Mouse (Mus musculus) heart, adult 2 months (tissue): ENCODE results near the gene Sat2. TPM values are rescaled to one million over a fixed set of nuclear protein-coding genes. Genes with fewer than 3 reads are reported as not detected.
"Not testable (repeated sequence)": the region's sequence is repeated elsewhere in the genome, so short reads cannot be mapped to it uniquely, and the experiment has no call there.

Source experiments
- DNase-seq, 2 experiments: peaks; one replicate each; pipeline ENCODE4 v3.0.0; 2021
- H3K27ac ChIP-seq: fragments of 200-600 bp; 2 replicates; pipeline ENCODE4 v1.8.1; 2022
- H3K27me3 ChIP-seq: fragments of 200-500 bp; 2 replicates; pipeline ENCODE4 v1.6.1; 2012; ENCODE audit warnings: mild to moderate bottlenecking, low read length, inconsistent platforms, mixed read lengths; ENCODE audit not compliant: control insufficient read depth, insufficient read depth
- H3K36me3 ChIP-seq: fragments of 200-500 bp; 2 replicates; pipeline ENCODE4 v1.6.1; 2012; ENCODE audit warnings: low read length, inconsistent platforms; ENCODE audit not compliant: control insufficient read depth, insufficient read depth
- H3K4me1 ChIP-seq: fragments of 200-500 bp; 2 replicates; pipeline ENCODE4 v1.6.1; 2011; ENCODE audit warnings: low read length; ENCODE audit not compliant: control insufficient read depth, insufficient read depth
- H3K4me3 ChIP-seq: fragments of 200-600 bp; 2 replicates; pipeline ENCODE4 v1.8.1; 2022
- H3K79me2 ChIP-seq: fragments of 200-500 bp; replicated peaks from 2 replicates; pipeline ENCODE4 v1.6.1; 2012; ENCODE audit warnings: mild to moderate bottlenecking, inconsistent platforms, low read length, moderate library complexity, mixed read lengths; ENCODE audit not compliant: control insufficient read depth, insufficient read depth
- H3K9ac ChIP-seq: fragments of 200-500 bp; 2 replicates; pipeline ENCODE4 v1.6.1; 2012; ENCODE audit warnings: low read depth, mild to moderate bottlenecking, control low read depth, inconsistent platforms, low read length, mixed read lengths
- CTCF ChIP-seq: fragments of 200-600 bp; IDR thresholded peaks from 2 replicates; pipeline ENCODE4 v1.8.1; 2022; ENCODE audit warnings: antibody characterized with exemption, mild to moderate bottlenecking, moderate library complexity
- EP300 ChIP-seq: fragments of 200-500 bp; IDR thresholded peaks from 2 replicates; pipeline ENCODE4 v1.6.1; 2011; ENCODE audit warnings: low read depth, low read length, control low read depth; ENCODE audit not compliant: insufficient read depth
- POLR2A ChIP-seq: fragments of 200-500 bp; IDR thresholded peaks from 2 replicates; pipeline ENCODE4 v1.6.1; 2011; ENCODE audit warnings: mild to moderate bottlenecking, low read depth, low read length, control low read depth; ENCODE audit not compliant: insufficient read depth
- WGBS: fragments of 180-500 bp; shearing (Covaris S2); methylation state at CpG from one replicate; pipeline ENCODE4 v1.1.7; 2018; 5-methylcytosine and 5-hydroxymethylcytosine counted together
- intact Hi-C: fragments of 180-260 bp; cut with DNase I; formaldehyde crosslinking; loops from one replicate; pipeline ENCODE4 v1.15.1; 2025
- polyA plus RNA-seq: library from polyadenylated mRNA; depleted of rRNA; stranded (reverse); fragments of >200 nt; gene quantifications from 2 replicates; pipeline ENCODE4 v1.2.3, GENCODE M21; 2012
- total RNA-seq, 2 experiments: library from RNA; stranded (reverse); gene quantifications; 2 replicates each; pipeline ENCODE4 v1.2.3; 2021

Sat2 gene
- total and polyA plus RNA-seq, 3 experiments = 1.8 to 4.5 (median 1.9) TPM

- DNase-seq = no peak
- Histone ChIP-seq H3K27ac (no peak within 1 kb of the TSS), H3K4me3 (no peak within 1 kb of the TSS), H3K4me1 (peaks cover 3% of the 10 kb centered on the region; the same call in 1 of the 2 replicates), H3K9ac (no peak within 1 kb of the TSS), H3K36me3 (no peaks in the 10 kb centered on the region), H3K79me2 (no peaks in the 10 kb centered on the region), H3K27me3 (no peaks in the 10 kb centered on the region)
- WGBS = 50% methylated on average over 5 of the region's 5 CpGs
- intact Hi-C loops = no loop called here
- TF ChIP-seq EP300 (no peak), CTCF (no peak), POLR2A (no peak)
Measured at GRCm38 (mm10) chr11:69617805-69618204, 4.0 kb upstream of the Sat2 start, which contains the start of gene Shbg. Gene Shbg, minus strand, starts transcription at chr11:69617905.

DNA sequence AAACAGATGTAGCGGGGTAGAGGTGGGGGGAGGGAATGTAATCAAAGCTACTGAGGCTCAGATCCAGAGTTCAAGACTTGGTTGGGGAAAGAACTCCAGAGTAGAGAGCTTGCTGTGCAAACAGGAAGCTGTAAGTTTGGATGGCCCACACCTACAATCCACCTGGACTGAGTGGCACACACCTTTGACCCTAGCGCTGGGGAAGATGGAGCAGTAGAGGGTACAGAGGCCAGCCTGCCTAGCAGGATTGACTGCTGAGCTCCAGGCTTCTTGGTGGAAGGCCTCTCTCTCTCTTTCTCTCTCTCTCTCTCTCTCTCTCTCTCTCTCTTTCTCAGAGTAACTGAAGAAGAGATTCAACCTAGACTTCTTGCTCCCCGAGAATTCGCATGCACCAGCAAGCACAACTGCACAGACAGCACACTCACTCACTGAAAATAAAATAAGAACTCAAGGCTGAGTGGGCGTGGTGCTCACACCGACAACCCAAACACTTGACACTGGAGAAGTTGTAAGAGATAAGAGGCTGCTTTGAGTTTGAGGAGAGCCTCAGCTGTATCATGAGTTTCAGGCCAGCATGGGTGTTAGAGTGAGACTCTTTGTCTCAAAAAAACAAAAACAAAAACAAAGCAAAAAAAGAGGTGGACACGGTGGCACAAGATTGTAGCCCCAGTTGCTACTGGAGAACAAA is 1.3 kb upstream of the Sat2 start:
- no peak for TF ChIP-seq EP300
- no peak for TF ChIP-seq CTCF
- no peak for TF ChIP-seq POLR2A
- no peaks in the 10 kb centered on the region for H3K36me3 ChIP-seq
- DNase-seq = no peak
- H3K4me1 ChIP-seq = peaks cover 1% of the 10 kb centered on the region; the same call in 1 of the 2 replicates
- 74% methylated on average over 7 of the region's 7 CpGs for WGBS
- H3K27me3 ChIP-seq = no peaks in the 10 kb centered on the region
- H3K9ac ChIP-seq = no peak overlapping the region
- no peak overlapping the region for H3K27ac ChIP-seq
- no peaks in the 10 kb centered on the region for H3K79me2 ChIP-seq
- H3K4me3 ChIP-seq = no peak overlapping the region
- intact Hi-C loops = no loop called here

DNA sequence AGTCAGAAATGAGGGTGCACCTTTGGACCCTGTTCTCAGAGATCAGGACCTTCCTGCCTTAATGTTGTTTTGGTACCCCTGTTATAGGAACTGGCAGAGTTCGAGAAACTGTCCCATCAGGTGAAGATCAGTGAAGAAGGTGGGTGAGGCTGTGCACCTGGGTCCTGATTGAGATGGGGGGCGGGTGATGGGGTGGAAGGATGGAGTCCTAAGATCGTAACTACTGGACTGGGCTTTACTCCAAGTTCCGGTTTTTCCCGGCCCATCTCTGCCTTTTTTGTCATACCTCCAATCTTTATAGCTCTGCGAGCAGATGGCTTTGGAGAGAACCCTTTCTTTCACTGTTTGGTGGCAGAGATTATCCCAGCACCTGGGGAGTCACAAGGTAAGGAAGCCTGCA is 582 bp downstream of the Sat2 start:
- Histone ChIP-seq H3K27ac (peak overlapping the region; percentile 86), H3K79me2 (no peaks in the 10 kb centered on the region), H3K4me3 (peak overlapping the region; percentile 79), H3K36me3 (no peaks in the 10 kb centered on the region), H3K27me3 (no peaks in the 10 kb centered on the region), H3K4me1 (peaks cover 1% of the 10 kb centered on the region; the same call in 1 of the 2 replicates), H3K9ac (peak overlapping the region; percentile 67)
- no peak for DNase-seq
- TF ChIP-seq EP300 = no peak
- no peak for TF ChIP-seq POLR2A
- TF ChIP-seq CTCF = no peak
- 23% methylated on average over 6 of the region's 6 CpGs for WGBS
- intact Hi-C loops = no loop called here

DNA sequence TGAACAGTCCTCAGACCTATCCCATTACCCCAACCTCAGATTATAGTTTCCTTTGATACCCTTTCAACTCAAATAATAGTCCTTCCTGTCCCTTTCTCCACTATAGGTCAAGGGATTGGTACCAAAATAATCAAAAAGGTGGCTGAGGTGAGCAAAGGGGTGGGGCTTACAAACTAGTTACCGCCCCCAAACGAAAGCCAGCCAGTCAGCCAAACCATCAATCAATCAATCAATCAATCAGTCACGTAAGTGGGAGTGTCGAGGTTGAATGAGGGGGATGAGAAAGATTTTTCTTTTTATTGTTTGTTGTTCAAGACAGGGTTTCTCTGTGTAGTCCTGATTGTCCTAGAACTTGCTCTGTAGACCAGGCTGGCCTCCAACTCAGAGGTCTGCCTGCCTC is 1.2 kb downstream of the Sat2 start:
- intact Hi-C loops = no loop called here
- H3K36me3 ChIP-seq = no peaks in the 10 kb centered on the region
- H3K4me1 ChIP-seq = peaks cover 1% of the 10 kb centered on the region; the same call in 1 of the 2 replicates
- WGBS = 86% methylated on average over 4 of the region's 4 CpGs
- no peak for DNase-seq
- H3K27me3 ChIP-seq = no peaks in the 10 kb centered on the region
- no peak overlapping the region for H3K27ac ChIP-seq
- TF ChIP-seq CTCF (no peak), EP300 (no peak)
- no peak overlapping the region for H3K9ac ChIP-seq
- H3K4me3 ChIP-seq = no peak overlapping the region
- H3K79me2 ChIP-seq = no peaks in the 10 kb centered on the region

GRCm38 (mm10) chr11:69624339-69624738 is 2.5 kb downstream of the Sat2 start:
- H3K36me3 ChIP-seq, intact Hi-C loops, H3K9ac ChIP-seq, H3K4me1 ChIP-seq, DNase-seq, H3K4me3 ChIP-seq, H3K79me2 ChIP-seq, H3K27ac ChIP-seq, H3K27me3 ChIP-seq: not testable (repeated sequence)
- WGBS = 89% methylated on average over 2 of the region's 2 CpGs

DNA sequence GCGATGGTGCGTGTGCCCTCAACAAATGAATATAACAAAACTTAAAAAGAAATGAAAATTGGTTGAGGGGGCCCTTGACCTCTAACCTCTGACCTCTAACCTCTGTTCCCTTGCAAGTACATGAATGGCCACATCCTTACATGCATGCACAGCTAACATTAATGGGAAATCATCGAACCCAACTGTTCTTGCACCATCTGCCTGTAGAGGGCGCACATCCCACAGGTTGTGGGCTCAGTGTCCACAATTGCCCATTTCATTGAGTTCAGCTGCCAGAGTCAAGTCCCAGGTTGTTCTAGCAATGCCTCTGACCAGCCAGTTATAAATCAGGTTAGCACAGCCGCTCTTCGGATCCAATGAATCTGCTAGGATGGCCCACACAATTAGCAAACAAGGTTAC is 6.5 kb downstream of the Sat2 start:
- TF ChIP-seq CTCF (peak; percentile 96), EP300 (peak; percentile 67; the same call in 1 of the 2 replicates), POLR2A (no peak)
- no peak overlapping the region for H3K27ac ChIP-seq
- peak; percentile 70 to 82 for DNase-seq
- intact Hi-C loops = loop anchor here (2.0 kb wide), 1 partner anchor 29 kb away; no protein-coding TSS in a partner anchor
- no peak overlapping the region for H3K9ac ChIP-seq
- 39% methylated on average over 6 of the region's 6 CpGs for WGBS
- peaks cover 2% of the 10 kb centered on the region for H3K79me2 ChIP-seq
- 0 out of 2 replicates have a peak, but pooled peaks cover 2% of the 10 kb centered on the region for H3K36me3 ChIP-seq
- no peaks in the 10 kb centered on the region for H3K4me1 ChIP-seq
- H3K27me3 ChIP-seq = no peaks in the 10 kb centered on the region
- H3K4me3 ChIP-seq = no peak overlapping the region
